Comparison of ENCODE assay signal across 8 mouse cellular contexts in genomic region chr11:80476222-80477189, GRCm38 (mm10). TPM values are rescaled to one million over a fixed set of nuclear protein-coding genes. Genes with fewer than 3 reads are reported as not detected.
A peak's percentile ranks its signal among the peaks of the same experiment; 100 is the strongest.
DNase-seq lines count a peak whose midpoint lies in the region; ATAC-seq and TF ChIP-seq lines count a peak whose summit lies in the region.

Gene Cdk5r1, plus strand, starts transcription at chr11:80477023.

- peak; percentile 71 for TF ChIP-seq CTCF in brain, embryonic 14.5 days (IDR thresholded peaks at IDR 0.05; ENCODE audit: borderline replicate concordance, extremely low read depth, insufficient read depth, insufficient read length)
- TF ChIP-seq CTCF in liver, adult 2 months (IDR thresholded peaks at IDR 0.05; ENCODE audit: low read depth, low read length): peak; percentile 47

- DNase-seq in brain, embryonic 14.5 days (ENCODE audit: low read depth): peak; percentile 99
- DNase-seq in liver, adult 2 months (ENCODE audit: extremely low read depth, low read depth, low spot score): peak; percentile 50
- peak; percentile 78 to 90 for DNase-seq in spleen, postnatal 4 days (ENCODE audit: low spot score in 2 of 2)

- H3K27ac ChIP-seq in heart, embryonic 11.5 days (ENCODE audit: low read depth, low read length): peak within 1 kb of the TSS; percentile 31; the same call in 1 of the 2 replicates
- H3K27ac ChIP-seq in kidney, embryonic 15.5 days: peak within 1 kb of the TSS; percentile 74
- peak within 1 kb of the TSS; percentile 54; the same call in 1 of the 2 replicates for H3K27ac ChIP-seq in liver, adult 2 months (replicated peaks; ENCODE audit: insufficient read depth, low read depth, low read length)

- under 1% methylated on average over 62 of the region's 116 CpGs for WGBS in heart, embryonic 11.5 days (ENCODE audit: insufficient replicate concordance)
- WGBS in kidney, embryonic 15.5 days: under 1% methylated on average over 85 of the region's 116 CpGs
- WGBS in liver, adult 2 months: 1% methylated on average over 87 of the region's 116 CpGs

- TF ChIP-seq POLR2A in brain, embryonic 14.5 days (IDR thresholded peaks at IDR 0.05; ENCODE audit: borderline replicate concordance, extremely low read depth, insufficient read depth, insufficient read length, poor library complexity, severe bottlenecking): peak; percentile 93
- TF ChIP-seq POLR2A in liver, adult 2 months (IDR thresholded peaks at IDR 0.05; ENCODE audit: extremely low read depth, insufficient read depth, low read length): no peak
- TF ChIP-seq POLR2A in myocyte (IDR thresholded peaks at IDR 0.05; ENCODE audit: insufficient read length, low read depth): peak; percentile 81

- peaks cover 7% of the 10 kb centered on the region for H3K4me1 ChIP-seq in heart, embryonic 11.5 days (ENCODE audit: control insufficient read depth, insufficient read depth, low read length)
- H3K4me1 ChIP-seq in kidney, embryonic 15.5 days: peaks cover 36% of the 10 kb centered on the region
- peaks cover 3% of the 10 kb centered on the region for H3K4me1 ChIP-seq in liver, adult 2 months (ENCODE audit: control insufficient read depth, insufficient read depth, low read length)

- ATAC-seq in CD4-positive, CD25-positive, alpha-beta regulatory T cell, adult 4 months: peak; percentile 74
- ATAC-seq in erythroblast, adult 5-6 weeks (replicated peaks; ENCODE audit: low FRiP score, poor library complexity, severe bottlenecking): peak; percentile 64
- peak; percentile 88 for ATAC-seq in heart, embryonic 11.5 days (replicated peaks; ENCODE audit: insufficient number of reproducible peaks, low FRiP score, low TSS enrichment)
- ATAC-seq in kidney, embryonic 15.5 days (replicated peaks; ENCODE audit: low FRiP score): peak; percentile 93

- peak within 1 kb of the TSS; percentile 72 for H3K4me3 ChIP-seq in heart, embryonic 11.5 days (ENCODE audit: low read depth, low read length)
- peak within 1 kb of the TSS; percentile 75 for H3K4me3 ChIP-seq in kidney, embryonic 15.5 days (replicated peaks)
- peak within 1 kb of the TSS; percentile 85 for H3K4me3 ChIP-seq in liver, adult 2 months (ENCODE audit: insufficient read depth, low read depth, low read length)
- H3K4me3 ChIP-seq in myocyte: peak within 1 kb of the TSS; percentile 72

- H3K4me2 ChIP-seq in heart, embryonic 11.5 days: peak within 1 kb of the TSS; percentile 100
- H3K4me2 ChIP-seq in kidney, embryonic 15.5 days: peak within 1 kb of the TSS; percentile 100
- peak within 1 kb of the TSS; percentile 90 for H3K4me2 ChIP-seq in myocyte (ENCODE audit: low read depth)

- H3ac ChIP-seq in myocyte (ENCODE audit: control insufficient read depth, insufficient read length): peak within 1 kb of the TSS; percentile 55

- peak within 1 kb of the TSS; percentile 70 for H3K9ac ChIP-seq in heart, embryonic 11.5 days (ENCODE audit: low read depth, low read length)
- H3K9ac ChIP-seq in kidney, embryonic 15.5 days: peak within 1 kb of the TSS; percentile 68
- H3K9ac ChIP-seq in liver, adult 2 months (ENCODE audit: low read depth, low read length): peak within 1 kb of the TSS; percentile 86

- H3K79me2 ChIP-seq in liver, adult 2 months (ENCODE audit: control insufficient read depth, insufficient read depth, low read length): no peaks in the 10 kb centered on the region
- peaks cover 43% of the 10 kb centered on the region for H3K79me2 ChIP-seq in myocyte (ENCODE audit: control insufficient read depth, insufficient read depth)

- peaks cover 11% of the 10 kb centered on the region for H3K36me3 ChIP-seq in heart, embryonic 11.5 days (ENCODE audit: control insufficient read depth, insufficient read depth, low read length)
- H3K36me3 ChIP-seq in kidney, embryonic 15.5 days: peaks cover 37% of the 10 kb centered on the region
- peaks cover 12% of the 10 kb centered on the region for H3K36me3 ChIP-seq in liver, adult 2 months (ENCODE audit: control insufficient read depth, insufficient read depth, low read length)
- peaks cover 26% of the 10 kb centered on the region for H3K36me3 ChIP-seq in myocyte (ENCODE audit: control insufficient read depth, insufficient read depth)

- peaks cover 14% of the 10 kb centered on the region for H3K27me3 ChIP-seq in heart, embryonic 11.5 days (ENCODE audit: control insufficient read depth, insufficient read depth, low read length)
- peaks cover 7% of the 10 kb centered on the region; the same call in 1 of the 2 replicates for H3K27me3 ChIP-seq in kidney, embryonic 15.5 days
- H3K27me3 ChIP-seq in liver, adult 2 months (ENCODE audit: control insufficient read depth, insufficient read depth, low read length): no peaks in the 10 kb centered on the region
- H3K27me3 ChIP-seq in myocyte (ENCODE audit: control insufficient read depth, insufficient read depth, insufficient read length): no peaks in the 10 kb centered on the region

- no peaks in the 10 kb centered on the region for H3K9me3 ChIP-seq in heart, embryonic 11.5 days (replicated peaks; ENCODE audit: control insufficient read depth, low read length)
- H3K9me3 ChIP-seq in kidney, embryonic 15.5 days (replicated peaks): no peaks in the 10 kb centered on the region

TF ChIP-seq in myocyte, 11 proteins besides CTCF, POLR2A, EP300 and RAD21:
- peak; percentile 48 for TF ChIP-seq REST (IDR thresholded peaks at IDR 0.05; ENCODE audit: insufficient read depth, insufficient read length)
- peak; percentile 70 for TF ChIP-seq POLR2AphosphoS2 (IDR thresholded peaks at IDR 0.05; ENCODE audit: insufficient read length, low read depth)
- peak; percentile 24 for TF ChIP-seq E2F4 (IDR thresholded peaks at IDR 0.05; ENCODE audit: insufficient read depth)
- no peak for TF ChIP-seq TCF3 (IDR thresholded peaks at IDR 0.05; ENCODE audit: insufficient read length, low read depth)
- peak in 1 of 3 experiments; percentile 39 for TF ChIP-seq MYOG (IDR thresholded peaks at IDR 0.05; ENCODE audit: control insufficient read depth in 1 of 3, insufficient read depth in 1 of 3, insufficient read length in 2 of 3, low read depth in 2 of 3)
- TF ChIP-seq TCF12 (IDR thresholded peaks at IDR 0.05; ENCODE audit: insufficient read depth, poor library complexity, severe bottlenecking): no peak
- no peak for TF ChIP-seq MAX (IDR thresholded peaks at IDR 0.05; ENCODE audit: low read depth)
- TF ChIP-seq SRF (IDR thresholded peaks at IDR 0.05; ENCODE audit: control insufficient read depth, insufficient read length, low read depth): peak; percentile 28
- TF ChIP-seq USF1 (IDR thresholded peaks at IDR 0.05; ENCODE audit: low read depth): peak; percentile 5
- peak in 1 of 3 experiments; percentile 56 for TF ChIP-seq MYOD1 (IDR thresholded peaks at IDR 0.05; ENCODE audit: control insufficient read depth in 1 of 3, insufficient read length in 2 of 3, low read depth in 2 of 3)
- no peak for TF ChIP-seq CEBPB (IDR thresholded peaks at IDR 0.05; ENCODE audit: insufficient read depth, poor library complexity, severe bottlenecking)

RNA-seq across cellular contexts. Expression of gene Cdk5r1, which starts in this region (rescaled TPM):
- polyA plus RNA-seq in CD4-positive, CD25-positive, alpha-beta regulatory T cell, adult 4 months (2017; shearing (Covaris generic)): under 1 TPM; 0.87 to 0.98 TPM
- 327 and 349 TPM in 2 replicates for polyA plus RNA-seq in brain, embryonic 14.5 days (2012; rRNA removed)
- total RNA-seq in erythroblast, adult 5-6 weeks (2015; ENCODE audit: low replicate concordance): 0.19 and 1.3 TPM in 2 replicates
- 1.3 and 1.7 TPM in 2 replicates for total RNA-seq in erythroblast, adult 5-6 weeks (2017; ENCODE audit: low replicate concordance)
- 0.51 and 0.74 TPM in 2 replicates for polyA plus RNA-seq in heart, embryonic 11.5 days (2014; fragmentation: Nextera tagmentation; extraction: Ambion mirVana)
- 1.1 and 1.3 TPM in 2 replicates for polyA plus RNA-seq in kidney, embryonic 15.5 days (2015; fragmentation: Nextera tagmentation; extraction: Ambion mirVana)
- 0.18 and 0.47 TPM in 2 replicates for total RNA-seq in liver, adult 2 months (2014; rRNA removed)
- polyA plus RNA-seq in liver, adult 2 months (2012; rRNA removed): 0.45 and 0.61 TPM in 2 replicates
- polyA plus RNA-seq in myocyte (2012; fragmentation: generic; extraction: Trizol): 11.3 TPM

Comparison
In these comparisons a context has a peak if more than half of its experiments do, and no peak if none do; other contexts are left out.
1. Peak in every context shown above with its lines: DNase-seq, ATAC-seq, H3K4me3 ChIP-seq and H3K27ac ChIP-seq.
2. RNA of gene Cdk5r1 (polyA plus RNA-seq): 327 to 349 TPM in brain, embryonic 14.5 days; 11.3 TPM in myocyte (single experiment), 1.1 to 1.3 TPM in kidney, embryonic 15.5 days, 0.87 to 0.98 TPM in CD4-positive, CD25-positive, alpha-beta regulatory T cell, adult 4 months, 0.51 to 0.74 TPM in heart, embryonic 11.5 days and 0.45 to 0.61 TPM in liver, adult 2 months; every median in the first group is over 10 times any median in the second.
3. Peak in ATAC-seq in CD4-positive, CD25-positive, alpha-beta regulatory T cell, adult 4 months; RNA of the gene not detected or under 1 TPM.
4. Peak in ATAC-seq, H3K4me3 ChIP-seq, H3K27ac ChIP-seq, H3K9ac ChIP-seq and H3K4me2 ChIP-seq in heart, embryonic 11.5 days; RNA of the gene not detected or under 1 TPM.
5. Peak in DNase-seq, H3K4me3 ChIP-seq, H3K27ac ChIP-seq and H3K9ac ChIP-seq in liver, adult 2 months; RNA of the gene not detected or under 1 TPM.